Comparison of ENCODE assay signal across 23 mouse cellular contexts in the genomic region with DNA sequence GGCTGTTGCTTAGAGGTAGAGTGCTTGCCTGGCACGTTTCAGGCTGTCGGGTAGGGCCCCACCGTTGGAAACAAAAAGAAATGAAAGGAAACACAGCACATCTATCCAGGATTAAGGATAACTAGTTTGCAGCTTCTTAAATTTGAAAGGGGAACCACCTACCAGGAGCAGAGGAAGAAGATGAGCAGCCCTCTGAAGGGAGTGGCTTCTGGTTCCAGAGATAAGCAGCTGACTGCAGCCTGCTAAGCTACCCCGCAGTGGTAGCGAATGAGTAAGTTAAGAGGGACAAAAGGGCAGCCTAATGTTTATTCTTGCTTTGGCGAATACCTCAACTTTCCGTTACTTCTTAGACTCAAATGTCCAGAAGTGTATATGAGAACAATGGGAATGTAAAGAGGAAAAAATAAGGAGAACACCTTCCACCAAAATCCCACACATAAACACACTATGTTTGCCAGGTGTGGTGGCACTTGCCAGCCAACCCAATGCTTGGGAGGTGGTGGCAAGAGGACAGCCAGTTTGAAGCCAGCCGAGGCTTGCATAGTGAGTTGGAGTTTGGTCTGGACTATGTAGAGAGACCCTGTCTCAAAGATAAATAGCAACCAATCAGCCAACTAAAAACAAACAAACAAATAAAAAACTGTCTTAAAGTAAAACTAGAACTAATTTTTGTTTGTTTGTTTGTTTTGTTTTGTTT. TPM values are rescaled to one million over a fixed set of nuclear protein-coding genes. Genes with fewer than 3 reads are reported as not detected.
DNase-seq lines count a peak whose midpoint lies in the region; ATAC-seq and TF ChIP-seq lines count a peak whose summit lies in the region.
"Had no signal": no experiment of that assay in that cellular context is flagged by ENCODE, and none has a peak within 500 bp of the region (broad histone marks: within the 10 kb centered on the region; RNA-seq: fewer than 3 reads in every experiment).

No protein-coding gene starts in this region.

- TF ChIP-seq EP300 in MEL (IDR thresholded peaks at IDR 0.05; ENCODE audit: low read depth in 1 of 2, low read length in 2 of 2) = peak; percentile 75 to 88

- no peaks in the 10 kb centered on the region for H3K27me3 ChIP-seq in forebrain, embryonic 12.5 days
- H3K27me3 ChIP-seq in forebrain, embryonic 15.5 days = no peaks in the 10 kb centered on the region
- no peaks in the 10 kb centered on the region for H3K27me3 ChIP-seq in MEL (ENCODE audit: control insufficient read depth in 1 of 2, insufficient read depth in 2 of 2, low read length in 2 of 2)
- H3K27me3 ChIP-seq: CH12.LX; limb, embryonic 13.5 days; midbrain, embryonic 13.5 days; Patski had no signal

- no peaks in the 10 kb centered on the region for H3K79me2 ChIP-seq in MEL (ENCODE audit: control insufficient read depth, insufficient read depth, low read length, poor library complexity)

- H3K27ac ChIP-seq in forebrain, embryonic 12.5 days = no peak overlapping the region
- H3K27ac ChIP-seq in forebrain, embryonic 15.5 days (replicated peaks) = no peak overlapping the region
- peak overlapping the region; percentile 69 for H3K27ac ChIP-seq in MEL (ENCODE audit: control insufficient read depth, low read depth, low read length)
- H3K27ac ChIP-seq: heart, adult 2 months; limb, embryonic 13.5 days; midbrain, embryonic 13.5 days had no signal

- H3K4me1 ChIP-seq in forebrain, embryonic 12.5 days = peaks cover 16% of the 10 kb centered on the region
- H3K4me1 ChIP-seq in forebrain, embryonic 15.5 days = peaks cover 15% of the 10 kb centered on the region
- H3K4me1 ChIP-seq in MEL (ENCODE audit: control insufficient read depth in 1 of 2, insufficient read depth in 2 of 2, low read length in 2 of 2) = peaks cover 5 to 22% of the 10 kb centered on the region in 2 experiments; a peak in 3 of 4 replicates

- H3K4me2 ChIP-seq in forebrain, embryonic 12.5 days = no peak overlapping the region
- H3K4me2 ChIP-seq in forebrain, embryonic 15.5 days (replicated peaks) = no peak overlapping the region
- H3K4me2 ChIP-seq: limb, embryonic 13.5 days; midbrain, embryonic 13.5 days had no signal

- peak; percentile 91 for DNase-seq in MEL (ENCODE audit: low read depth, low spot score)
- DNase-seq in T-cell, adult 2 months (ENCODE audit: low spot score) = no peak
- DNase-seq in right cerebral cortex, postnatal 36 days (ENCODE audit: low spot score in 2 of 2) = no peak
- DNase-seq: cerebellum, adult 8-10 months; forebrain, postnatal 0 days; heart, adult 2 months; kidney, adult 9 months; lung, postnatal 14 days; retina, postnatal 1 day; thymus, adult 2 months had no signal

- 0 out of 2 replicates have a peak overlapping the region, but pooled peaks have one; percentile 12 for H3K9ac ChIP-seq in forebrain, embryonic 12.5 days
- H3K9ac ChIP-seq in forebrain, embryonic 15.5 days (replicated peaks) = no peak overlapping the region
- peak overlapping the region; percentile 47 for H3K9ac ChIP-seq in MEL (ENCODE audit: control insufficient read depth, low read depth, low read length, poor library complexity, severe bottlenecking)
- H3K9ac ChIP-seq: forebrain, postnatal 0 days; limb, embryonic 13.5 days; midbrain, embryonic 13.5 days had no signal

- TF ChIP-seq POLR2A in MEL (IDR thresholded peaks at IDR 0.05; ENCODE audit: control insufficient read depth in 1 of 2, insufficient read depth in 1 of 2, low read depth in 1 of 2, low read length in 2 of 2, poor library complexity in 1 of 2) = no peak

- H3K4me3 ChIP-seq in forebrain, embryonic 12.5 days (replicated peaks) = no peak overlapping the region
- no peak overlapping the region for H3K4me3 ChIP-seq in forebrain, embryonic 15.5 days
- peak overlapping the region; percentile 2 to 26; a peak in 2 of 4 replicates for H3K4me3 ChIP-seq in MEL (ENCODE audit: control insufficient read depth in 1 of 2, insufficient read depth in 1 of 2, low read depth in 2 of 2, low read length in 2 of 2)
- H3K4me3 ChIP-seq: heart, adult 2 months; limb, embryonic 13.5 days; midbrain, embryonic 13.5 days; myocyte had no signal

- no peak for TF ChIP-seq CTCF in MEL (IDR thresholded peaks at IDR 0.05 in 2 of 3, conservative IDR thresholded peaks at IDR 0.05 in 1 of 3; ENCODE audit: control insufficient read depth in 1 of 3, insufficient read depth in 1 of 3, low read depth in 2 of 3, low read length in 3 of 3, poor library complexity in 1 of 3, severe bottlenecking in 1 of 3)

- no peaks in the 10 kb centered on the region for H3K36me3 ChIP-seq in forebrain, embryonic 12.5 days (replicated peaks)
- no peaks in the 10 kb centered on the region for H3K36me3 ChIP-seq in forebrain, embryonic 15.5 days
- H3K36me3 ChIP-seq in MEL (ENCODE audit: control insufficient read depth in 1 of 2, insufficient read depth in 2 of 2, low read length in 2 of 2) = peaks cover 0 to 19% of the 10 kb centered on the region in 2 experiments; a peak in 2 of 4 replicates
- H3K36me3 ChIP-seq: limb, embryonic 13.5 days; midbrain, embryonic 13.5 days had no signal

- no peak for ATAC-seq in forebrain, embryonic 12.5 days (ENCODE audit: low FRiP score)
- ATAC-seq in forebrain, embryonic 15.5 days (replicated peaks) = no peak
- peak; percentile 83 for ATAC-seq in erythroid progenitor cell, adult 5-6 weeks (replicated peaks; ENCODE audit: low FRiP score, poor library complexity, severe bottlenecking)
- ATAC-seq in megakaryocyte, adult 5-6 weeks (ENCODE audit: poor library complexity, severe bottlenecking) = 0 out of 2 replicates have a peak, but pooled peaks have one; percentile 15
- no peak for ATAC-seq in activated CD4-positive, CD25-positive, alpha-beta regulatory T cell, adult 4 months
- ATAC-seq: forebrain, postnatal 0 days; midbrain, embryonic 13.5 days; Patski had no signal

- TF ChIP-seq RAD21 in MEL (IDR thresholded peaks at IDR 0.05; ENCODE audit: low read depth, low read length) = no peak

- WGBS in forebrain, embryonic 12.5 days = 75% methylated on average over 8 of the region's 8 CpGs
- WGBS in forebrain, embryonic 15.5 days = 79% methylated on average over 8 of the region's 8 CpGs

- no peaks in the 10 kb centered on the region for H3K9me3 ChIP-seq in forebrain, embryonic 12.5 days
- no peaks in the 10 kb centered on the region for H3K9me3 ChIP-seq in forebrain, embryonic 15.5 days
- no peaks in the 10 kb centered on the region for H3K9me3 ChIP-seq in MEL (replicated peaks; ENCODE audit: insufficient read depth, low read length)
- H3K9me3 ChIP-seq: limb, embryonic 13.5 days; midbrain, embryonic 13.5 days had no signal

RNA-seq across cellular contexts. Expression of a gene that starts 3.9 kb away (rescaled TPM):
- polyA plus RNA-seq in forebrain, embryonic 12.5 days (2016; fragmentation: Nextera tagmentation; extraction: Ambion mirVana) = 18.6 and 18.7 TPM in 2 replicates
- 14.6 and 16.6 TPM in 2 replicates for polyA plus RNA-seq in forebrain, embryonic 15.5 days (2015; fragmentation: Nextera tagmentation; extraction: Ambion mirVana)
- 0.85 and 0.95 TPM in 2 replicates for total RNA-seq in MEL (2012; rRNA removed)
- polyA plus RNA-seq in MEL (2012; ENCODE audit: insufficient read depth in 1 of 2, insufficient read length in 2 of 2, low read depth in 1 of 2, low replicate concordance in 2 of 2, missing spikeins in 1 of 2) = 1 to 10 TPM in 1 of 2 experiments, not detected in 1; 2.5 TPM
- 5.8 and 8.0 TPM in 2 replicates for total RNA-seq in erythroid progenitor cell, adult 5-6 weeks (2015; ENCODE audit: low replicate concordance)
- total RNA-seq in erythroid progenitor cell, adult 5-6 weeks (2017; ENCODE audit: low replicate concordance) = 18.7 and 19.3 TPM in 2 replicates
- total RNA-seq in megakaryocyte, adult 5-6 weeks (2015) = not detected in 2 replicates
- 0.33 TPM in 1 of 2 replicates, not detected in the other for total RNA-seq in megakaryocyte, adult 5-6 weeks (2017)
- 1 to 10 TPM; 1.4 to 1.8 TPM for polyA plus RNA-seq in activated CD4-positive, CD25-positive, alpha-beta regulatory T cell, adult 4 months (2017; shearing (Covaris generic))

RNA-seq across cellular contexts. Expression of a gene that starts 10.7 kb away (rescaled TPM):
- polyA plus RNA-seq in forebrain, embryonic 12.5 days (2016; fragmentation: Nextera tagmentation; extraction: Ambion mirVana) = 336 and 356 TPM in 2 replicates
- 483 and 504 TPM in 2 replicates for polyA plus RNA-seq in forebrain, embryonic 15.5 days (2015; fragmentation: Nextera tagmentation; extraction: Ambion mirVana)
- total RNA-seq in MEL (2012; rRNA removed) = 18.4 and 21.6 TPM in 2 replicates
- polyA plus RNA-seq in MEL (2012; ENCODE audit: insufficient read depth in 1 of 2, insufficient read length in 2 of 2, low read depth in 1 of 2, low replicate concordance in 2 of 2, missing spikeins in 1 of 2) = 10 to 100 TPM in 1 of 2 experiments, not detected in 1; 22.5 TPM
- 108 and 118 TPM in 2 replicates for total RNA-seq in erythroid progenitor cell, adult 5-6 weeks (2015; ENCODE audit: low replicate concordance)
- 89.5 and 99.1 TPM in 2 replicates for total RNA-seq in erythroid progenitor cell, adult 5-6 weeks (2017; ENCODE audit: low replicate concordance)
- 69.8 and 82.1 TPM in 2 replicates for total RNA-seq in megakaryocyte, adult 5-6 weeks (2015)
- 46.0 and 55.7 TPM in 2 replicates for total RNA-seq in megakaryocyte, adult 5-6 weeks (2017)
- 100 to 1,000 TPM; 244 to 264 TPM for polyA plus RNA-seq in activated CD4-positive, CD25-positive, alpha-beta regulatory T cell, adult 4 months (2017; shearing (Covaris generic))

RNA-seq across cellular contexts. Expression of a gene that starts 19.5 kb away (rescaled TPM):
- polyA plus RNA-seq in forebrain, embryonic 12.5 days (2016; fragmentation: Nextera tagmentation; extraction: Ambion mirVana) = 1.5 and 1.7 TPM in 2 replicates
- polyA plus RNA-seq in forebrain, embryonic 15.5 days (2015; fragmentation: Nextera tagmentation; extraction: Ambion mirVana) = 2.7 and 2.8 TPM in 2 replicates
- not detected in 2 replicates for total RNA-seq in MEL (2012; rRNA removed)
- not detected for polyA plus RNA-seq in MEL (2012; ENCODE audit: insufficient read depth in 1 of 2, insufficient read length in 2 of 2, low read depth in 1 of 2, low replicate concordance in 2 of 2, missing spikeins in 1 of 2)
- not detected in 2 replicates for total RNA-seq in erythroid progenitor cell, adult 5-6 weeks (2015; ENCODE audit: low replicate concordance)
- not detected in 2 replicates for total RNA-seq in erythroid progenitor cell, adult 5-6 weeks (2017; ENCODE audit: low replicate concordance)
- not detected in 2 replicates for total RNA-seq in megakaryocyte, adult 5-6 weeks (2015)
- not detected in 2 replicates for total RNA-seq in megakaryocyte, adult 5-6 weeks (2017)
- not detected for polyA plus RNA-seq in activated CD4-positive, CD25-positive, alpha-beta regulatory T cell, adult 4 months (2017; shearing (Covaris generic))
- total RNA-seq: CH12.LX; gastrocnemius, adult 8-10 months; heart, adult 2 months; hematopoietic stem cell, adult 5-6 weeks; neutrophil, adult 5-6 weeks had no signal
- polyA plus RNA-seq: heart, adult 2 months; Patski had no signal

RNA-seq across cellular contexts. Expression of a gene that starts 53.2 kb away (rescaled TPM):
- polyA plus RNA-seq in forebrain, embryonic 12.5 days (2016; fragmentation: Nextera tagmentation; extraction: Ambion mirVana) = 7.6 and 8.7 TPM in 2 replicates
- polyA plus RNA-seq in forebrain, embryonic 15.5 days (2015; fragmentation: Nextera tagmentation; extraction: Ambion mirVana) = 4.2 and 4.3 TPM in 2 replicates
- 2.8 and 2.9 TPM in 2 replicates for total RNA-seq in MEL (2012; rRNA removed)
- polyA plus RNA-seq in MEL (2012; ENCODE audit: insufficient read depth in 1 of 2, insufficient read length in 2 of 2, low read depth in 1 of 2, low replicate concordance in 2 of 2, missing spikeins in 1 of 2) = 1 to 10 TPM in 1 of 2 experiments, not detected in 1; 4.6 TPM
- 11.3 and 11.5 TPM in 2 replicates for total RNA-seq in erythroid progenitor cell, adult 5-6 weeks (2015; ENCODE audit: low replicate concordance)
- total RNA-seq in erythroid progenitor cell, adult 5-6 weeks (2017; ENCODE audit: low replicate concordance) = 5.4 and 9.2 TPM in 2 replicates
- total RNA-seq in megakaryocyte, adult 5-6 weeks (2015) = 1.6 and 2.9 TPM in 2 replicates
- 1.4 and 1.8 TPM in 2 replicates for total RNA-seq in megakaryocyte, adult 5-6 weeks (2017)
- 1 to 10 TPM; 6.4 to 8.4 TPM for polyA plus RNA-seq in activated CD4-positive, CD25-positive, alpha-beta regulatory T cell, adult 4 months (2017; shearing (Covaris generic))

Comparison
In these comparisons a context has a peak if more than half of its experiments do, and no peak if none do; other contexts are left out.
1. ATAC-seq: peak in erythroid progenitor cell, adult 5-6 weeks (single experiment) and megakaryocyte, adult 5-6 weeks (single experiment); none in forebrain, embryonic 12.5 days (single experiment), forebrain, embryonic 15.5 days (single experiment) and activated CD4-positive, CD25-positive, alpha-beta regulatory T cell, adult 4 months (single experiment).
2. H3K4me3 ChIP-seq: peak in MEL (2 of 2); none in forebrain, embryonic 12.5 days (single experiment) and forebrain, embryonic 15.5 days (single experiment).
3. RNA of a gene that starts 10.7 kb away (polyA plus RNA-seq): 483 to 504 TPM in forebrain, embryonic 15.5 days, 336 to 356 TPM in forebrain, embryonic 12.5 days and 244 to 264 TPM in activated CD4-positive, CD25-positive, alpha-beta regulatory T cell, adult 4 months; 22.5 TPM in MEL; every median in the first group is over 10 times any median in the second.